Mouse (Mus musculus): ENCODE data around the gene Gm36210. TPM values are rescaled to one million over a fixed set of nuclear protein-coding genes. Genes with fewer than 3 reads are reported as not detected.

Gene Gm36210
- polyA plus RNA-seq, 1 experiment from 2014 or later = 0.47 TPM

- Histone ChIP-seq H3K4me1 (replicated peaks) (peaks cover 63% of the 10 kb centered on the region), H3K4me3 (no peak overlapping the region), H3K36me3 (peaks cover 23% of the 10 kb centered on the region; the same call in 1 of the 2 replicates), H3K9ac (peak overlapping the region; percentile 57; the same call in 1 of the 2 replicates), H3K27me3 (no peaks in the 10 kb centered on the region), H3K4me2 (peak overlapping the region; percentile 96), H3K9me3 (no peaks in the 10 kb centered on the region), H3K27ac (replicated peaks) (peak overlapping the region; percentile 99)
- 58% methylated on average over 23 of the region's 23 CpGs for WGBS
- ATAC-seq (ENCODE audit: low FRiP score, low read depth) = no peak
Observed at GRCm38 (mm10) chr7:4920976-4921823, 14.9 kb upstream of the Gm36210 start.

GRCm38 (mm10) chr7:4920496-4920895 is 14.2 kb upstream of the Gm36210 start:
- Histone ChIP-seq H3K36me3 (peaks cover 23% of the 10 kb centered on the region; the same call in 1 of the 2 replicates), H3K4me2 (no peak overlapping the region), H3K9me3 (no peaks in the 10 kb centered on the region), H3K9ac (no peak overlapping the region), H3K27me3 (no peaks in the 10 kb centered on the region), H3K4me3 (no peak overlapping the region), H3K27ac (replicated peaks) (peak overlapping the region; percentile 12; the same call in 1 of the 2 replicates), H3K4me1 (replicated peaks) (peaks cover 57% of the 10 kb centered on the region)
- 93% methylated on average over 19 of the region's 19 CpGs for WGBS
- ATAC-seq (ENCODE audit: low FRiP score, low read depth) = no peak

DNA sequence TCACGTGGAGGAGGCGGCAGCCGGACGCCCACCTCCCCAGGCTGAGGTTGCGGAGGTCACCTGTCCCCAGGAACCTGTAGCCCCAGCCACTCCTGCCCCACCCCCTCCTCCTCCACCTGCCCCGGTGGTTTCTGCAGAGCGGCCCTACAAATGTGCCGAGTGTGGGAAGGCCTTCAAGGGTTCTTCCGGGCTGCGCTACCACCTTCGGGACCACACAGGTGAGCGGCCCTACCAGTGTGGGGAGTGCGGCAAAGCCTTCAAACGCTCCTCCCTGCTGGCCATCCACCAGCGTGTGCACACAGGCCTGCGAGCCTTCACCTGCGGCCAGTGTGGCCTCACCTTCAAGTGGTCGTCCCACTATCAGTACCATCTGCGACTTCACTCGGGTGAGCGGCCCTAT is 13.7 kb upstream of the Gm36210 start:
- H3K27ac ChIP-seq (replicated peaks) = 0 out of 2 replicates have a peak overlapping the region, but pooled peaks have one; percentile 12
- 92% methylated on average over 21 of the region's 21 CpGs for WGBS
- H3K4me2 ChIP-seq = no peak overlapping the region
- peaks cover 52% of the 10 kb centered on the region for H3K4me1 ChIP-seq (replicated peaks)
- H3K9me3 ChIP-seq = no peaks in the 10 kb centered on the region
- H3K36me3 ChIP-seq = peaks cover 23% of the 10 kb centered on the region; the same call in 1 of the 2 replicates
- no peak for ATAC-seq (ENCODE audit: low FRiP score, low read depth)
- no peaks in the 10 kb centered on the region for H3K27me3 ChIP-seq
- no peak overlapping the region for H3K9ac ChIP-seq
- no peak overlapping the region for H3K4me3 ChIP-seq

DNA sequence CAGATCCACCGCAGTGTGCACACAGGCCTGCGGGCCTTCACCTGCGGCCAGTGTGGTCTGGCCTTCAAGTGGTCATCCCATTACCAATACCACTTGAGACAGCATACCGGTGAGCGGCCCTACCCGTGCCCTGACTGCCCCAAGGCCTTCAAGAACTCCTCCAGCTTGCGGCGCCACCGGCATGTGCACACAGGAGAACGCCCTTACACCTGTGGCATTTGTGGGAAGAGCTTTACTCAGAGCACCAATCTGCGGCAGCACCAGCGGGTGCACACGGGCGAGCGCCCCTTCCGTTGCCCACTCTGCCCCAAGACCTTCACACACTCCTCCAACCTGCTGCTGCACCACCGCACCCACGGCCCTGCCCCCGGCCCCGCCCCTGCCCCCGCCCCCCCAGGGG is 12.8 kb upstream of the Gm36210 start:
- 92% methylated on average over 17 of the region's 21 CpGs for WGBS
- Histone ChIP-seq H3K27ac (replicated peaks) (no peak overlapping the region), H3K27me3 (no peaks in the 10 kb centered on the region), H3K4me2 (no peak overlapping the region), H3K36me3 (peaks cover 23% of the 10 kb centered on the region; the same call in 1 of the 2 replicates), H3K9ac (no peak overlapping the region), H3K4me3 (no peak overlapping the region), H3K4me1 (replicated peaks) (peaks cover 47% of the 10 kb centered on the region), H3K9me3 (no peaks in the 10 kb centered on the region)
- ATAC-seq (ENCODE audit: low FRiP score, low read depth) = no peak

- WGBS = 95% methylated on average over 15 of the region's 15 CpGs
- Histone ChIP-seq H3K27ac (replicated peaks) (no peak overlapping the region), H3K36me3 (peaks cover 23% of the 10 kb centered on the region; the same call in 1 of the 2 replicates), H3K27me3 (no peaks in the 10 kb centered on the region), H3K9me3 (no peaks in the 10 kb centered on the region), H3K4me2 (no peak overlapping the region), H3K4me3 (no peak overlapping the region), H3K9ac (no peak overlapping the region), H3K4me1 (replicated peaks) (peaks cover 43% of the 10 kb centered on the region)
- ATAC-seq (ENCODE audit: low FRiP score, low read depth) = no peak
Observed at GRCm38 (mm10) chr7:4918681-4919080, 12.4 kb upstream of the Gm36210 start.

DNA sequence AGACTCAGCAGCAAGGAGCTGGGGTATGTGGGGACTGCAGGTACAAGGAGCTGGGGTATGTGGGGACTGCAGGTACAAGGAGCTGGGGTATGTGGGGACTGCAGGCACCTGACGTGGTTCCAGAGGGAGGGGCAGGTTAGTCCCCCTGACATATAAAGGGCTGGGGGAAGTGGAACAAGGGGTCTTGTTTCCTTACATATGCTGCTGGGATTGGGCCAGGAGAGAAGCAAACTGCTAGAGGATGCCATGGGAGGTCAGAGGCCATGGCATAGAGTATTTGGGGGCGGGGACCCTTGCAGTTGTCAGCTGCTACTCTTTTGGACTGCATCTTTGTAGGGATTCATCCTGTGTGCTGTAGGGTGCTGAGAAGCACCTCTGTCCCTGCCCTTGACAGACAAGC is 11.2 kb upstream of the Gm36210 start:
- WGBS = 93% methylated on average over 2 of the region's 2 CpGs
- Histone ChIP-seq H3K4me3 (no peak overlapping the region), H3K4me2 (no peak overlapping the region), H3K27me3 (no peaks in the 10 kb centered on the region), H3K9ac (no peak overlapping the region), H3K27ac (replicated peaks) (peak overlapping the region; percentile 99; the same call in 1 of the 2 replicates), H3K4me1 (replicated peaks) (peaks cover 33% of the 10 kb centered on the region), H3K36me3 (peaks cover 23% of the 10 kb centered on the region; the same call in 1 of the 2 replicates), H3K9me3 (no peaks in the 10 kb centered on the region)
- ATAC-seq (ENCODE audit: low FRiP score, low read depth) = no peak

- Histone ChIP-seq H3K9me3 (no peaks in the 10 kb centered on the region), H3K36me3 (peaks cover 23% of the 10 kb centered on the region; the same call in 1 of the 2 replicates), H3K4me3 (peak overlapping the region; percentile 67), H3K27ac (replicated peaks) (peak overlapping the region; percentile 99), H3K4me1 (replicated peaks) (peaks cover 18% of the 10 kb centered on the region), H3K4me2 (peak overlapping the region; percentile 85), H3K9ac (peak overlapping the region; percentile 71), H3K27me3 (no peaks in the 10 kb centered on the region)
- peak; percentile 24 for ATAC-seq (ENCODE audit: low FRiP score, low read depth)
- WGBS = 9% methylated on average over 14 of the region's 14 CpGs
Observed at GRCm38 (mm10) chr7:4915669-4916416, 9.5 kb upstream of the Gm36210 start.

GRCm38 (mm10) chr7:4915007-4915665 is 8.8 kb upstream of the Gm36210 start, which contains the start of gene Zfp628:
TSS of gene Zfp628 (plus strand) at chr7:4915217.
- Histone ChIP-seq H3K27ac (replicated peaks) (peak within 1 kb of the TSS; percentile 99), H3K9me3 (no peaks in the 10 kb centered on the region), H3K9ac (peak within 1 kb of the TSS; percentile 71), H3K36me3 (peaks cover 16% of the 10 kb centered on the region; the same call in 1 of the 2 replicates), H3K4me3 (peak within 1 kb of the TSS; percentile 67), H3K27me3 (no peaks in the 10 kb centered on the region), H3K4me1 (replicated peaks) (peaks cover 17% of the 10 kb centered on the region), H3K4me2 (peak within 1 kb of the TSS; percentile 85)
- under 1% methylated on average over 49 of the region's 56 CpGs for WGBS
- peak; percentile 90 for ATAC-seq (ENCODE audit: low FRiP score, low read depth)

DNA sequence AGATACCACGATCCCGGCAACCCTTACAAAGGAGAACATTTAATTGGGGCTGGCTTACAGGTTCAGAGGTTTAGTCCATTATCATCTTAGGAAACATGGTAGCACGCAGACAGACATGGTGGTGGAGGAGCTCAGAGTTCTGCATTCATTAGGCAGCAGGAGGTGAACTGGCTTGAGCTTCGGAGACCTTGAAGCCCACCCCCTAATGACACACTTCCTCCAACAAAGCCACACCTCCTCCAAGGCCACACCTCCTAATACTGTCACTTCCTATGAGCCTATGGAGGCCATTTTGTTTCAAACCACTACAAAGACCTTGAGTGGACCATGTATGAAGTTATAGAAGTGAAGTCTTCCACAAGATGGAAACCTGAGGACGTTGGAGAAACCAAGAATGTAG is 5.9 kb upstream of the Gm36210 start:
- H3K27ac ChIP-seq (replicated peaks) = no peak overlapping the region
- no peaks in the 10 kb centered on the region for H3K27me3 ChIP-seq
- H3K4me2 ChIP-seq = no peak overlapping the region
- peak overlapping the region; percentile 19; the same call in 1 of the 2 replicates for H3K4me3 ChIP-seq
- WGBS = 49% methylated on average over 5 of the region's 5 CpGs
- H3K9ac ChIP-seq = no peak overlapping the region
- peaks cover 16% of the 10 kb centered on the region for H3K4me1 ChIP-seq (replicated peaks)
- no peak for ATAC-seq (ENCODE audit: low FRiP score, low read depth)
- no peaks in the 10 kb centered on the region for H3K36me3 ChIP-seq
- no peaks in the 10 kb centered on the region for H3K9me3 ChIP-seq

DNA sequence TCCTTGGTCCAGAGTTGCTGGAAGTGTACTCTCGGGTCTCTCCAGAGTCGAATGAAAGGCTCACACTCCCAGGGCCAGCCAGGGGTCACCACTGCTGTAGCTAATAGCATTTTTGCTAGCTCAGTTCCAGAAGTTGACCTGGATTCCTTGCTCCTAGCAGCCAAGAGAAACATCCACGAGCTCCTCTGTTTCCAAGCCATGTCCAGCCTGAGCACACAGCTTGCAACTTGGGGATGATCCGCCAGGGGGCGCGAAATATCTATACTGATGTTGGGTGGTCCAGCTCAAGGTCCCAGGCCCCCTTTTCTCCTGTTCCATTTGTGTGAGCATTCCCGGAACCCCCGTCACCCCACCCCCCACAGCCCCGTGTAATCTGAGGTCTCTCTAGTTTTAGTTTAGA is 5.2 kb upstream of the Gm36210 start:
- Histone ChIP-seq H3K9me3 (no peaks in the 10 kb centered on the region), H3K27me3 (no peaks in the 10 kb centered on the region), H3K27ac (replicated peaks) (no peak overlapping the region), H3K36me3 (no peaks in the 10 kb centered on the region), H3K9ac (no peak overlapping the region), H3K4me2 (0 out of 2 replicates have a peak overlapping the region, but pooled peaks have one; percentile 10), H3K4me1 (replicated peaks) (peaks cover 9% of the 10 kb centered on the region), H3K4me3 (0 out of 2 replicates have a peak overlapping the region, but pooled peaks have one; percentile 19)
- 38% methylated on average over 9 of the region's 9 CpGs for WGBS
- ATAC-seq (ENCODE audit: low FRiP score, low read depth) = no peak

DNA sequence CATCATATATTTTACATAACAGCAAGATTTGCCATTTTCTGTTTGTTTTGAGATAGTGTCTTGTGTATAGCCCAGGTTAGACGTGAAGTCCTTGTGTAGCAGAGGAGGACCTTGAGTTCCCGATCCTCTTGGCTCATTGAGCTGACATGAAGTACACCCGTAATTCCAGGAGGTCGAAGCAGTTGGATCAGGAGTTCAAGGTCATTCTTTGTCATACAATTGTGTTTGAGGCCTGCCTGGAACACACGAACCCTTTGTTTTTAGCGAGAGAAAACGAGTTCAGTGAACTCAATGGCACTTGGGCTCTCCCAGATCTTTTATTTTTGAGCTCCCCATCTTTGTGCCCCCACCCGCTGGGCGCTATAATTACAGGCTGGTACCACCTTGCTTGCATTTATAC is 3.9 kb downstream of the Gm36210 start:
- Histone ChIP-seq H3K4me2 (no peak overlapping the region), H3K4me3 (no peak overlapping the region), H3K4me1 (replicated peaks) (peaks cover 19% of the 10 kb centered on the region), H3K27me3 (no peaks in the 10 kb centered on the region), H3K9me3 (no peaks in the 10 kb centered on the region), H3K9ac (no peak overlapping the region), H3K27ac (replicated peaks) (no peak overlapping the region), H3K36me3 (no peaks in the 10 kb centered on the region)
- 85% methylated on average over 9 of the region's 9 CpGs for WGBS
- ATAC-seq (ENCODE audit: low FRiP score, low read depth) = no peak

Measured in hindbrain, embryonic 15.5 days (tissue).